Mouse (Mus musculus): ENCODE data around the gene Deaf1. TPM values are rescaled to one million over a fixed set of nuclear protein-coding genes. Genes with fewer than 3 reads are reported as not detected.

Gene Deaf1
- polyA plus RNA-seq, 1 experiment from 2014 or later = 56.2 TPM

DNA sequence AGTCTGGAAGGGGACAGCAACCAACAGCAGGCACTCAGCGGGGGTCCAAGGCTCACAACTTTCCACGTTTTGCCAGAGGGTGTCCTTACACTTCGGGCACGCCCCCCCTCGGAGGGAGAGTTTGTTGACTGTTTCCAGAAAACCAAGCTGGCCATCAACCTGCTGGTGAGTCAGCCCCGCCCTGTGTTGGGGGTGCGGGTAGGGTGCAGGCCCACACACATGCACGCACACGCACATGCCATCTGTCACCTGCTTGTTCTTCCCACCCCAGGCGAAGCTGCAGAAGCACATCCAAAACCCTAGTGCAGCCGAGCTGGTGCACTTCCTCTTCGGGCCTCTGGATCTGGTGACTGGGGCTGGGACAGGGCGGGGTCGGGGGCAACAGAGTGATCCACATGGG, 29.5 kb upstream of the Deaf1 start:
- 69% methylated on average over 14 of the region's 14 CpGs for WGBS
- H3K4me3 ChIP-seq = no peak overlapping the region

GRCm38 (mm10) chr7:141355626-141356326, 28.3 kb upstream of the Deaf1 start:
- 63% methylated on average over 12 of the region's 12 CpGs for WGBS
- Histone ChIP-seq H3K27ac (no peak overlapping the region), H3K4me3 (no peak overlapping the region), H3K9ac (no peak overlapping the region), H3K9me3 (no peaks in the 10 kb centered on the region), H3K27me3 (no peaks in the 10 kb centered on the region), H3K36me3 (no peaks in the 10 kb centered on the region), H3K4me2 (no peak overlapping the region), H3K4me1 (0 out of 2 replicates have a peak, but pooled peaks cover 2% of the 10 kb centered on the region)
- peak; percentile 13; the same call in 1 of the 2 replicates for ATAC-seq (ENCODE audit: borderline replicate concordance, extremely low read depth, low FRiP score, low TSS enrichment)

More for the DNA sequence above, 29.5 kb upstream of the Deaf1 start:
- Histone ChIP-seq H3K27me3 (peaks cover 5% of the 10 kb centered on the region; the same call in 1 of the 2 replicates), H3K36me3 (no peaks in the 10 kb centered on the region), H3K4me2 (no peak overlapping the region), H3K4me1 (0 out of 2 replicates have a peak, but pooled peaks cover 13% of the 10 kb centered on the region), H3K9me3 (no peaks in the 10 kb centered on the region), H3K9ac (no peak overlapping the region), H3K27ac (no peak overlapping the region)
- no peak for ATAC-seq (ENCODE audit: borderline replicate concordance, extremely low read depth, low FRiP score, low TSS enrichment)

DNA sequence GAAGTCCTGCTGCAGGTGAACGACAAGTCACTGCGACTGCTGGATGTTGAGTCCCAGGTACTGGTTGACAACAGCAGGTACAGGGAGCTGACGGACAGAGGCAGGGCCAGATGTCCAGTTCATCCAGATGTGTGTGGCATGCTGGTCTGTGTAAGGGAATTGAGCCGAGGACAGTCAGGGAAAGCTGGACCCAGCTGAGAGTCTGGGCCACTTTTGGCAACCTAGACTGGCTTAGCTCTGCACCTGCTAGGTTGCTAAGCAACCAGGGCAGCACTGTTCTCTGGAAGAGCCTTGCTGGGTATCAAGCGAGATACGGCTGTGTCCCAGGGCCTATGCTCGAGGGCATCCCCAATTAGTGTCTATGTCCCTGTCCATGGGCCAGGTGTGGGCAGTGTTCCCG, 27.6 kb upstream of the Deaf1 start:
- Histone ChIP-seq H3K27ac (no peak overlapping the region), H3K9ac (no peak overlapping the region), H3K36me3 (no peaks in the 10 kb centered on the region), H3K4me2 (no peak overlapping the region), H3K27me3 (no peaks in the 10 kb centered on the region), H3K9me3 (no peaks in the 10 kb centered on the region), H3K4me1 (no peaks in the 10 kb centered on the region), H3K4me3 (no peak overlapping the region)
- no peak for ATAC-seq (ENCODE audit: borderline replicate concordance, extremely low read depth, low FRiP score, low TSS enrichment)
- 77% methylated on average over 8 of the region's 8 CpGs for WGBS

- no peak overlapping the region for H3K27ac ChIP-seq
- no peaks in the 10 kb centered on the region for H3K4me1 ChIP-seq
- no peaks in the 10 kb centered on the region for H3K27me3 ChIP-seq
- H3K36me3 ChIP-seq = no peaks in the 10 kb centered on the region
- no peak for ATAC-seq (ENCODE audit: borderline replicate concordance, extremely low read depth, low FRiP score, low TSS enrichment)
- no peak overlapping the region for H3K4me3 ChIP-seq
- H3K9ac ChIP-seq = no peak overlapping the region
- H3K9me3 ChIP-seq = no peaks in the 10 kb centered on the region
- no peak overlapping the region for H3K4me2 ChIP-seq
- 48% methylated on average over 6 of the region's 6 CpGs for WGBS
Measured at GRCm38 (mm10) chr7:141351061-141351460, 23.6 kb upstream of the Deaf1 start.

- H3K4me1 ChIP-seq = peaks cover 13% of the 10 kb centered on the region; the same call in 1 of the 2 replicates
- 78% methylated on average over 5 of the region's 5 CpGs for WGBS
- H3K4me3 ChIP-seq = no peak overlapping the region
- H3K4me2 ChIP-seq = no peak overlapping the region
- H3K36me3 ChIP-seq = no peaks in the 10 kb centered on the region
- H3K9me3 ChIP-seq = no peaks in the 10 kb centered on the region
- H3K27ac ChIP-seq = no peak overlapping the region
- no peaks in the 10 kb centered on the region for H3K27me3 ChIP-seq
- ATAC-seq (ENCODE audit: borderline replicate concordance, extremely low read depth, low FRiP score, low TSS enrichment) = no peak
- no peak overlapping the region for H3K9ac ChIP-seq
Measured at GRCm38 (mm10) chr7:141344787-141345186, 17.3 kb upstream of the Deaf1 start.

DNA sequence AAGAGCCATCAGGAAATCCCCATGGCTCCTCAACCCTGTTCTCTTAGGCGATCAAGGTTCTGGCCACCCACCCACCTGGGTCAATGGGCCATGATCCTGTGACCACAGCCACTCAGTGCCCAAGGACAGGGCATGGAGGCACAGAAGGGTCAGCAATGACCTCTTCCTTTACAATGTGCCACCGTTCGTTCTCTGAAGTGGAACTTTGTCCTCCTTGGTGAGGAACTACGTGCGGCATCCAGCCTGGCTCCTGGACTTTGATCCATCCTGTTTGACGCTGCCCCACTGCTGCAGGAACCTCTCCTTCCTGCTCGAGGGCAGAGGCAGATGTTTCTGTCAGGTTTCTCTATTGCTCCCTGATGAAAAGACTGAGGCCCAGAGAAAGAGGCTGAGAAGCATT, 16.2 kb upstream of the Deaf1 start:
- H3K9me3 ChIP-seq = no peaks in the 10 kb centered on the region
- WGBS = 67% methylated on average over 7 of the region's 7 CpGs
- H3K36me3 ChIP-seq = no peaks in the 10 kb centered on the region
- no peak overlapping the region for H3K27ac ChIP-seq
- 0 out of 2 replicates have a peak, but pooled peaks cover 3% of the 10 kb centered on the region for H3K27me3 ChIP-seq
- no peak overlapping the region for H3K9ac ChIP-seq
- H3K4me3 ChIP-seq = no peak overlapping the region
- H3K4me2 ChIP-seq = no peak overlapping the region
- no peak for ATAC-seq (ENCODE audit: borderline replicate concordance, extremely low read depth, low FRiP score, low TSS enrichment)
- H3K4me1 ChIP-seq = peaks cover 19% of the 10 kb centered on the region

DNA sequence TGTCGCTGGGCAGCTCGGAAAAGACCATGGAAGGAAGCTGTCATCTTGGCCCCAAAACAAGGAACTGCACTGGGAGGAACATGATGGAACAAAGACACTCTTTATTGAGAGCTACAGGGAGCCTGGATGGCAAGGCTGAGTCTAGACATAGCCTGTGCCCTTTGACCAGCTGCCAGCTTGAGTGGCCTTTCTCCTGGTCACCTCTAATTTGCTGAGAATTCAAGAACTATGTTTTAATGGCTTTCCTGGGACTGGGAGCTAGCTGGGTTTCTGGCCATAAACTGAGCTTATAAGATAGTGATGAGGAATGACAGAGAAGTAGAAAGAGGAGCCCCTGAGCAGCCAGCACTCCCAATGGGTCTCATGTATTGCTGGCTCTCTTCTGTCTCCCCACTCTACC, 15.7 kb upstream of the Deaf1 start:
- no peaks in the 10 kb centered on the region for H3K9me3 ChIP-seq
- H3K4me3 ChIP-seq = no peak overlapping the region
- no peaks in the 10 kb centered on the region for H3K36me3 ChIP-seq
- no peak overlapping the region for H3K4me2 ChIP-seq
- H3K27ac ChIP-seq = no peak overlapping the region
- H3K27me3 ChIP-seq = 0 out of 2 replicates have a peak, but pooled peaks cover 4% of the 10 kb centered on the region
- ATAC-seq (ENCODE audit: borderline replicate concordance, extremely low read depth, low FRiP score, low TSS enrichment) = no peak
- 75% methylated on average over 2 of the region's 2 CpGs for WGBS
- peaks cover 20% of the 10 kb centered on the region for H3K4me1 ChIP-seq
- no peak overlapping the region for H3K9ac ChIP-seq

GRCm38 (mm10) chr7:141341689-141342226, 14.3 kb upstream of the Deaf1 start:
- Histone ChIP-seq H3K4me2 (no peak overlapping the region), H3K9ac (no peak overlapping the region), H3K36me3 (no peaks in the 10 kb centered on the region), H3K4me1 (peaks cover 25% of the 10 kb centered on the region), H3K9me3 (no peaks in the 10 kb centered on the region), H3K27ac (no peak overlapping the region), H3K27me3 (0 out of 2 replicates have a peak, but pooled peaks cover 4% of the 10 kb centered on the region), H3K4me3 (no peak overlapping the region)
- WGBS = 73% methylated on average over 10 of the region's 10 CpGs
- no peak for ATAC-seq (ENCODE audit: borderline replicate concordance, extremely low read depth, low FRiP score, low TSS enrichment)

- ATAC-seq (ENCODE audit: borderline replicate concordance, extremely low read depth, low FRiP score, low TSS enrichment) = peak; percentile 41
- Histone ChIP-seq H3K9ac (no peak overlapping the region), H3K27ac (peak overlapping the region; percentile 81)
Measured at GRCm38 (mm10) chr7:141340476-141340875, 13.0 kb upstream of the Deaf1 start.

GRCm38 (mm10) chr7:141340023-141340422, 12.5 kb upstream of the Deaf1 start:
- WGBS = 45% methylated on average over 7 of the region's 7 CpGs
- Histone ChIP-seq H3K4me3 (peak overlapping the region; percentile 36), H3K27ac (peak overlapping the region; percentile 81), H3K36me3 (no peaks in the 10 kb centered on the region), H3K9me3 (no peaks in the 10 kb centered on the region), H3K4me1 (peaks cover 25% of the 10 kb centered on the region), H3K27me3 (0 out of 2 replicates have a peak, but pooled peaks cover 4% of the 10 kb centered on the region), H3K4me2 (peak overlapping the region; percentile 61), H3K9ac (peak overlapping the region; percentile 36; the same call in 1 of the 2 replicates)
- ATAC-seq (ENCODE audit: borderline replicate concordance, extremely low read depth, low FRiP score, low TSS enrichment) = no peak

More at GRCm38 (mm10) chr7:141340476-141340875, 13.0 kb upstream of the Deaf1 start:
- peak overlapping the region; percentile 61 for H3K4me2 ChIP-seq
- H3K4me3 ChIP-seq = peak overlapping the region; percentile 36; the same call in 1 of the 2 replicates
- no peaks in the 10 kb centered on the region for H3K36me3 ChIP-seq
- H3K4me1 ChIP-seq = peaks cover 25% of the 10 kb centered on the region
- H3K9me3 ChIP-seq = no peaks in the 10 kb centered on the region
- H3K27me3 ChIP-seq = 0 out of 2 replicates have a peak, but pooled peaks cover 4% of the 10 kb centered on the region
- 59% methylated on average over 6 of the region's 6 CpGs for WGBS

GRCm38 (mm10) chr7:141339215-141339920, 11.9 kb upstream of the Deaf1 start:
- peak overlapping the region; percentile 36 for H3K9ac ChIP-seq
- peak overlapping the region; percentile 81 for H3K27ac ChIP-seq
- no peak for ATAC-seq (ENCODE audit: borderline replicate concordance, extremely low read depth, low FRiP score, low TSS enrichment)
- H3K4me3 ChIP-seq = peak overlapping the region; percentile 36
- H3K27me3 ChIP-seq = 0 out of 2 replicates have a peak, but pooled peaks cover 4% of the 10 kb centered on the region
- peak overlapping the region; percentile 61 for H3K4me2 ChIP-seq
- H3K4me1 ChIP-seq = peaks cover 25% of the 10 kb centered on the region
- WGBS = 32% methylated on average over 20 of the region's 20 CpGs
- H3K36me3 ChIP-seq = peaks cover 5% of the 10 kb centered on the region; the same call in 1 of the 2 replicates
- no peaks in the 10 kb centered on the region for H3K9me3 ChIP-seq

Data from lung, embryonic 15.5 days (tissue).